Mouse (Mus musculus) forebrain, embryonic 14.5 days (tissue): Measurements from ENCODE around the gene Slc30a3. TPM values are rescaled to one million over a fixed set of nuclear protein-coding genes. Genes with fewer than 3 reads are reported as not detected.

ENCODE experiments used
- ATAC-seq: fragments of 200-750 bp; cut with Nextera tagmentation; 2 replicates; pipeline ENCODE4 v1.8.0; 2017; ENCODE audit warnings: mild to moderate bottlenecking, moderate library complexity
- DNase-seq: peaks from one replicate; pipeline ENCODE4 v3.0.0-alpha.2; 2015; ENCODE audit warnings: low spot score
- H3K27ac ChIP-seq: fragments of 300-500 bp; sonication (generic); 2 replicates; pipeline ENCODE4 v1.5.1; 2014; ENCODE audit warnings: low read depth, mild to moderate bottlenecking, control low read depth, low read length, moderate library complexity
- H3K27me3 ChIP-seq: fragments of 300-500 bp; sonication (generic); replicated peaks from 2 replicates; pipeline ENCODE4 v1.6.1; 2014; ENCODE audit warnings: low read length, control low read depth, mixed read lengths; ENCODE audit not compliant: control insufficient read depth, insufficient read depth
- H3K36me3 ChIP-seq: fragments of 300-500 bp; sonication (generic); 2 replicates; pipeline ENCODE4 v1.6.1; 2014; ENCODE audit warnings: low read length, control low read depth; ENCODE audit not compliant: control insufficient read depth, insufficient read depth
- H3K4me1 ChIP-seq: fragments of 300-500 bp; sonication (generic); 2 replicates; pipeline ENCODE4 v1.6.1; 2014; ENCODE audit warnings: antibody characterized with exemption, low read length, control low read depth; ENCODE audit not compliant: control insufficient read depth, insufficient read depth
- H3K4me2 ChIP-seq: fragments of 300-500 bp; sonication (generic); 2 replicates; pipeline ENCODE4 v1.6.1; 2014; ENCODE audit warnings: mild to moderate bottlenecking, control low read depth, low read length
- H3K4me3 ChIP-seq: fragments of 300-500 bp; sonication (generic); 2 replicates; pipeline ENCODE4 v1.5.1; 2014; ENCODE audit warnings: low read depth, low read length, control low read depth
- H3K9ac ChIP-seq: fragments of 300-500 bp; sonication (generic); 2 replicates; pipeline ENCODE4 v1.6.1; 2014; ENCODE audit warnings: mild to moderate bottlenecking, low read length, control low read depth, moderate library complexity
- H3K9me3 ChIP-seq: fragments of 300-500 bp; sonication (generic); replicated peaks from 2 replicates; pipeline ENCODE4 v1.6.1; 2016; ENCODE audit warnings: low read length, control low read depth, mixed read lengths; ENCODE audit not compliant: control insufficient read depth
- WGBS: fragments of 180-500 bp; shearing (Covaris S2); extraction: QIAGEN DNeasy Blood & Tissue Kit; methylation state at CpG from one replicate; pipeline ENCODE4 v1.1.7; 2014; 5-methylcytosine and 5-hydroxymethylcytosine counted together
- polyA plus RNA-seq: library from polyadenylated mRNA; unstranded; fragments of >200 nt; fragmentation: Nextera tagmentation; extraction: Ambion mirVana; gene quantifications from 2 replicates; pipeline ENCODE4 v1.2.1, GENCODE M21; 2014

Gene Slc30a3
- polyA plus RNA-seq, 1 experiment from 2014 or later: 2.0 TPM

DNA sequence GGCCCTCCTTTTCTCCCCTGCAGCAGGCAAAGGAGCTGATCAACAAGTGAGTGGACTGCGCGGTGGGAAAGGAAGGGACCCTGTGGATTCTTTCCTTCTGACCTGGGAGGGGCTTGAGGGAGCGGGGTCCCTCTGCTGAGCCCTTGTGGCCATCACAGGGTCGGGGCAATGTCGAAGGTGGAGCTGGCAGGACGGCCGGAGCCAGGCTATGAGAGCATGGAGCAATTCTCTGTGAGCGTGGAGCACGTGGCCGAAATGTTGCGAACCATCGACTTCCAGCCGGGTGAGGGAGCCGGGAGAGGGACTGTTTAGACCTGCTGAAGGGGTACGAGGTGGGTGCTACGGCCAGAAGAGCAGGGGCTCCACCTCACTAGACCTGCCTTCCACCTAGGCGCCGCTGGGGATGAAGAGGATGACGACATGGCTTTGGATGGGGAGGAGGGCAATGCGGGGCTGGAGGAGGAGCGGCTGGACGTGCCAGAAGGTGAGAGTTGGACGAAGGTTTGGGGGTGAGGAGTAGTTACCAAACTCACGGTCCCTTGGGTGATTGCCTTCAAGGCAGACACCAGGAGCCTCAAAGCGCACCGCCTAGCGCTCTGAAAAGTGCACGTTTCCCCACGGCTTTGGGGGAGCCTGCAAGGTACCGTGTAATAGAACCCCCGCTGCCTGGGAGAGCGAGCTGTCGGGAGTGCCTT lies 28.8 kb upstream of the Slc30a3 start:
- Histone ChIP-seq H3K36me3 (peaks cover 7% of the 10 kb centered on the region), H3K9me3 (no peaks in the 10 kb centered on the region), H3K4me1 (no peaks in the 10 kb centered on the region), H3K4me3 (no peak overlapping the region), H3K27ac (no peak overlapping the region), H3K4me2 (peak overlapping the region; percentile 14; the same call in 1 of the 2 replicates), H3K27me3 (peaks cover 49% of the 10 kb centered on the region), H3K9ac (no peak overlapping the region)
- DNase-seq (no peak), ATAC-seq (no peak)
- WGBS: under 1% methylated on average over 33 of the region's 33 CpGs

DNA sequence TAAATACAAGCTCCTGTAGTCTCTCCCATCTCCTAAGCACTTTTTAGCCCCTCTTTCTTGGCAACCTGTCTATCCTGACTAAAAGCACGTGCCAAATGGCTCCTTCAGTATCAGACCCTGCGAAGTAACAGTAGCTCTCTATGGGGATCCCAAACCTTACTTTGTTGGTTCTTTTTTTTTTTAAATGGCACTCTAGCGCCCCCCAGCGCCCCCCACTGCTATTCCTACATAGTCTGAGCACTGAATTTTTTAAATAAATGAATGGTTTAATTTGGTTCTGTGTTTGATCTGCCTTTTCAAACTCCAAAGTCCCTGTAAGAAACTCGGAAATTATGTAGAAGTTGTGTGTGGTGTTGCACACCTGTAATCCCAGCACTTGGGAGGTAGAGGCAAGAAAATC lies 18.0 kb upstream of the Slc30a3 start:
- Histone ChIP-seq H3K4me2 (no peak overlapping the region), H3K36me3 (no peaks in the 10 kb centered on the region), H3K9ac (no peak overlapping the region), H3K4me1 (no peaks in the 10 kb centered on the region), H3K27me3 (no peaks in the 10 kb centered on the region), H3K4me3 (no peak overlapping the region), H3K27ac (no peak overlapping the region), H3K9me3 (no peaks in the 10 kb centered on the region)
- ATAC-seq (no peak), DNase-seq (no peak)
- WGBS: 42% methylated on average over 5 of the region's 5 CpGs

DNA sequence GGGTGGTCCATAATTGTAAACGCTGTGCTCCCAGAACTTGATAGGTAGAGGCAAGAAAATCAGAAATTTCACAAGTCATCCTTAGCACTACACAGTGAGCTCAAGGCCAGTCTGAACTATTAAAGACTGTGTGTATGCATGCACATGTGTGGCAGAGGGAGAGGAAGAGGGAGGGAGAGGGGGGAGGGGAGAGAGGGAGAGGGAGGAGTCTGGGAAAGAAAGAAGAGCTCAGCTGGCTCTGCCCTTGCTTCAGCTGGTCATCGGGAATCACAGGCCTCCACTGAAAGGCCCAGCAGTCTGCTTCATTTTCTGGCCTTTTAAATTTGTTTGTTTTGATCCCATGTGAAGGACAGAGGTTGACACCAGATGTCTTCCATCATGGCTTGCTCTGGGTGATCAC lies 15.4 kb upstream of the Slc30a3 start:
- ATAC-seq (no peak), DNase-seq (no peak)
- no peaks in the 10 kb centered on the region for H3K36me3 ChIP-seq
- H3K27ac ChIP-seq: no peak overlapping the region
- H3K4me3 ChIP-seq: no peak overlapping the region
- H3K9ac ChIP-seq: no peak overlapping the region
- no peaks in the 10 kb centered on the region for H3K27me3 ChIP-seq
- H3K4me1 ChIP-seq: no peaks in the 10 kb centered on the region
- 44% methylated on average over 2 of the region's 2 CpGs for WGBS
- H3K4me2 ChIP-seq: no peak overlapping the region
- H3K9me3 ChIP-seq: no peaks in the 10 kb centered on the region

DNA sequence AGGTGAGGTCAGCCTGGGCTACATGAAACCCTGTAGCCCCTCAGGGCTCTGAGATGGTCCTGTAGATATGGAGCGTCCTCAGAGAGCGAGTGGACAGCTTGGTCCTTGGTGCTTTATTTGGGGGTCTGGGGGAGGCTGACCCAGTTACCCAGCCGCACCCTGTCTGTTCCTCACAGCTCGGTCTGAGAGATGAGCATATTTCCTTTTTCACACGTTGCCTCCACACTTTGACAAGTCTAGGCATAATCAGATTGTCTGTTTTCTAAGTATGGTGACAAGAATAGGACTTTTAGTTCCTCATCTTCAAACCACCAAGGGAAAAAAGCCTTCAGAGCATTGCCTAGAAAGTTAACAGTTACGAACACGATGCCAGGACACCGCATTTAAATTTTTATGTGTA lies 13.1 kb upstream of the Slc30a3 start:
- ATAC-seq (no peak), DNase-seq (no peak)
- no peak overlapping the region for H3K9ac ChIP-seq
- H3K27ac ChIP-seq: no peak overlapping the region
- 89% methylated on average over 8 of the region's 8 CpGs for WGBS
- H3K4me1 ChIP-seq: no peaks in the 10 kb centered on the region
- no peaks in the 10 kb centered on the region for H3K27me3 ChIP-seq
- no peak overlapping the region for H3K4me2 ChIP-seq
- H3K36me3 ChIP-seq: no peaks in the 10 kb centered on the region
- no peaks in the 10 kb centered on the region for H3K9me3 ChIP-seq
- no peak overlapping the region for H3K4me3 ChIP-seq

DNA sequence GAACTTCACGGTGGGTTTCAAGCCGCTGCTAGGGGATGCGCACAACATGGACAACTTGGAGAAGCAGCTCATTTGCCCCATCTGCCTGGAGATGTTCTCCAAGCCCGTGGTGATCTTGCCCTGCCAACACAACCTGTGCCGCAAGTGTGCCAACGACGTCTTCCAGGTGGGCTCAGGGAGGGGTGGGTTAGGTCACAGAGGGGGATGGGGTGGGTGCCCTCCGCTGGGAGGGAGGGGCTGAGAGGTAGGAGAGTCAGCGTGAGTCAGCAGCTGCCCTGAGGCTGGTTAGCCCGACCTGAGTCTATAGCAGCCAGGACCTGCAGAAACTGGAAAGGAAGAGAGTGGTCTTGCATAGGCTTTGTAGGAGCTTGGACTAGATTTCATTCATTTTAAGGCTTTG lies 8.9 kb upstream of the Slc30a3 start:
- Histone ChIP-seq H3K4me2 (no peak overlapping the region), H3K4me3 (no peak overlapping the region), H3K27me3 (no peaks in the 10 kb centered on the region), H3K9me3 (no peaks in the 10 kb centered on the region), H3K36me3 (no peaks in the 10 kb centered on the region), H3K9ac (no peak overlapping the region), H3K27ac (no peak overlapping the region), H3K4me1 (no peaks in the 10 kb centered on the region)
- ATAC-seq (no peak), DNase-seq (no peak)
- WGBS: 31% methylated on average over 10 of the region's 10 CpGs

DNA sequence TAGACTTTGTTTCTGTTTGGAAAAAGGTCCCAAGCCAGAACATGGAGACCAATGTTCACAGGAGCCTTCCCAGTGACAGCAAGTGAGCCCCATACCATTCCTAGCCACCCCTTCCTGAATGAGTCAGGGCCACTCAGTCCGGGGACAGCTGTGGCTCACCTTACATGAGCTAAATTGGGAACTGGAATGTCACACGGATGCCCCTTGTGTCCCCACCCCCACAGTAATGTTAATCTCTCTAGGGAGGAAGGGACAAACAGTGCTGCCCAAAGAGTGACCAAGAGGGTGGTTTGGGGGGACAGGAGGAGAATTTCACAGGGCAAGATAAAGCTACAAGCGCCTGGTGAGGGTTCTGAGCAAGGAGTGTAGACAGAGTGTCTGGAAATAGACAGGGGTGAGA lies 8.3 kb upstream of the Slc30a3 start, which contains the start of gene Trim54:
Trim54 (plus strand) TSS at position 359 of the 400 bp plus-strand sequence.
- Histone ChIP-seq H3K27ac (no peak within 1 kb of the TSS), H3K4me2 (no peak within 1 kb of the TSS), H3K4me3 (no peak within 1 kb of the TSS), H3K9ac (no peak within 1 kb of the TSS), H3K9me3 (no peaks in the 10 kb centered on the region), H3K36me3 (no peaks in the 10 kb centered on the region), H3K4me1 (no peaks in the 10 kb centered on the region), H3K27me3 (no peaks in the 10 kb centered on the region)
- 51% methylated on average over 3 of the region's 3 CpGs for WGBS
- ATAC-seq (no peak), DNase-seq (no peak)

DNA sequence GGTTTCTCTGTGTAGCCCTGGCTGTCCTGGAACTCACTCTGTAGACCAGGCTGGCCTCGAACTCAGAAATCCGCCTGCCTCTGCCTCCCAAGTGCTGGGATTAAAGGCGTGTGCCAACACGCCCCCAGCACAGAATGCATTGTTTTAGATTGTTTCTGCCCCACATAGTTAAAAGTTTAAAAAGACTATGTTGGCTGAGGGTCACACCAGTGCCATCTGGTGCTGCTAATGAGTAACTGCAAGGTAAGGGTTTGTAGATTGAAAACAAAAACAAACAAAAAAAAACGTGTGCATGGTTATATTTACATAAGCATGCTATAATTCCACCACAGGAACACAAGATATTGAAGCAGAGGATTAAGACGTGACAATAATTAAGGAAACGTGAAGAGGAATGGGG lies 2.7 kb upstream of the Slc30a3 start:
- ATAC-seq: no peak
- Histone ChIP-seq H3K4me2 (no peak overlapping the region), H3K27me3 (no peaks in the 10 kb centered on the region), H3K4me1 (no peaks in the 10 kb centered on the region), H3K4me3 (no peak overlapping the region), H3K36me3 (no peaks in the 10 kb centered on the region), H3K9ac (no peak overlapping the region), H3K27ac (no peak overlapping the region), H3K9me3 (no peaks in the 10 kb centered on the region)
- WGBS: 35% methylated on average over 7 of the region's 7 CpGs
- DNase-seq: peak; percentile 24

DNA sequence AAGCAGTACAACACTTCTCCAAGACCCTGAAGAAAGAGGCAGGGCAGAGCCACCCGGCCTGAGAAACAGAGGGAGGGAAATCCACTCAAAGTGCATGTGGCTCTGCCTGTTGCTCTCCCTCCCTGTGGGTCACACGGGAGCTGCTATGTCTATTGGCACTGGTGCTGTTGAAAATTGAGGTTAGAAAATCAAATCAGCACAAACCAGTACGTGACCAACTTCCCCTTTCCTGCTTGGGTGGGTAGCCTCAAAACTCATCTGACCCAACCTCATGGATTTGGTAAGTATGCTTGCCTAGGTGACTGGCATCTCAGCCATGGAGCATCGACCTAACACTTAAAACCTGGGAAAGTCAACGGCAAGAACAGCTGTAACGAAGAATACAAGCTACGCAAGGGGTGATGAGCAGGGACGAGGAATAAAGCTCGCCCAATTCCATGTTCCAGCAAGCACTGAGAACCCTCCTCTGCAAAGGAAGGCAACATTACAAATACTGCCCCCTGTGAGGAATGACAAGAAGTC lies 2.2 kb downstream of the Slc30a3 start, which contains the start of gene Dnajc5g:
Dnajc5g (plus strand) TSS at position 472 of the 522 bp plus-strand sequence.
- no peaks in the 10 kb centered on the region for H3K27me3 ChIP-seq
- no peak within 1 kb of the TSS for H3K9ac ChIP-seq
- DNase-seq: no peak
- H3K4me2 ChIP-seq: no peak within 1 kb of the TSS
- H3K36me3 ChIP-seq: no peaks in the 10 kb centered on the region
- H3K9me3 ChIP-seq: no peaks in the 10 kb centered on the region
- no peak within 1 kb of the TSS for H3K4me3 ChIP-seq
- H3K4me1 ChIP-seq: no peaks in the 10 kb centered on the region
- WGBS: 86% methylated on average over 9 of the region's 9 CpGs
- no peak for ATAC-seq
- no peak within 1 kb of the TSS for H3K27ac ChIP-seq

DNA sequence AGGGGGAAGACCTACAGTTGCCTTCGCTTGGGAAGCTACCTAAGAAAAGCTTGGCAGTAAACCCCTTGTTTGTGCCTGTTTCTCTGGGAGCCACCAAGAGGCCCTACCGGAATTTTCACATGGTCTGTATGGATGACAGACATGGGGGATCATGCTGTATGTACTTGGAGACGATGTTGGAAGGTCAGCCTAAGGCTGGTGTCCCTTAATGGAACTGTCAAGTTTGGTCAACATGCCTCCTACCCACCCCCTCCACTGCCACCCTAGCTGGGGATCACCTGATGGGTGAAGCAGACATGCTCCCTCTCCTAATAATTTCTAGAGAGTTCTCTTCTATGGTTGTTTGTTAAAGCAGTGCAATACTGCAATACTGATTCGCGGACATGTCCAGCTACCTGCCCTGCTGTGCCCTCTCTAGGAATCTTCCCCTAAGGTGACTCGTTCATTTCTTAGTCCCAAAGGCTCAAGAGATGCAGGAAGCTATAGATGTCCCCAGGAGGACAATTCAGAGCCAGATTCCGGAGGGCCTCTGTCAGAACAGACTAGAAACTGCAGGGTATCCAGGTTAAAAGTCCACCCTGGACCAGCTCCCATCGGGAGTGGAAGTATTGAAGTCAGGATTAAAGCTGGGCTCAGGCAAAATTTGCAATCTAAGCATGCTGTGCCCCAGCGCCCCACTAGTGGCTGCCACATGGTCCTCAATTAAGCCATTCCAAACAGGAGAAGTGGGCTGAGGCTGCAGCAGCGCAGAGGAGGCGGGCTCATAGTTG lies 12.1 kb downstream of the Slc30a3 start:
- Histone ChIP-seq H3K9ac (no peak overlapping the region), H3K27ac (no peak overlapping the region), H3K4me1 (peaks cover 14% of the 10 kb centered on the region; the same call in 1 of the 2 replicates), H3K9me3 (no peaks in the 10 kb centered on the region), H3K36me3 (no peaks in the 10 kb centered on the region), H3K4me3 (peak overlapping the region; percentile 18), H3K4me2 (peak overlapping the region; percentile 35; the same call in 1 of the 2 replicates), H3K27me3 (peaks cover 62% of the 10 kb centered on the region)
- ATAC-seq (no peak), DNase-seq (no peak)
- 16% methylated on average over 11 of the region's 11 CpGs for WGBS
